Mouse (Mus musculus) small intestine, adult 2 months (tissue): Measurements from ENCODE around the gene Efna1.

Experiments
- CTCF ChIP-seq: fragments of 200-500 bp; IDR thresholded peaks from 2 replicates; pipeline ENCODE4 v1.5.1; 2012; ENCODE audit warnings: low read depth, mild to moderate bottlenecking, control low read depth, inconsistent platforms, low read length, moderate library complexity, mixed read lengths; ENCODE audit not compliant: insufficient replicate concordance, insufficient read length; ENCODE audit errors: extremely low read depth
- POLR2A ChIP-seq: fragments of 200-500 bp; IDR thresholded peaks from 2 replicates; pipeline ENCODE4 v1.6.1; 2012; ENCODE audit warnings: low read depth, mild to moderate bottlenecking, control low read depth, inconsistent platforms, low read length, moderate library complexity

GRCm38 (mm10) chr3:89262417-89262816, 18.5 kb downstream of the Efna1 start:
- TF ChIP-seq CTCF (no peak), POLR2A (no peak)
